Mouse (Mus musculus): Measurements from ENCODE around the gene Adora1. TPM values are rescaled to one million over a fixed set of nuclear protein-coding genes. Genes with fewer than 3 reads are reported as not detected.

Gene Adora1
- polyA plus RNA-seq, 2 experiments, result 1.4 to 2.0 TPM

DNA sequence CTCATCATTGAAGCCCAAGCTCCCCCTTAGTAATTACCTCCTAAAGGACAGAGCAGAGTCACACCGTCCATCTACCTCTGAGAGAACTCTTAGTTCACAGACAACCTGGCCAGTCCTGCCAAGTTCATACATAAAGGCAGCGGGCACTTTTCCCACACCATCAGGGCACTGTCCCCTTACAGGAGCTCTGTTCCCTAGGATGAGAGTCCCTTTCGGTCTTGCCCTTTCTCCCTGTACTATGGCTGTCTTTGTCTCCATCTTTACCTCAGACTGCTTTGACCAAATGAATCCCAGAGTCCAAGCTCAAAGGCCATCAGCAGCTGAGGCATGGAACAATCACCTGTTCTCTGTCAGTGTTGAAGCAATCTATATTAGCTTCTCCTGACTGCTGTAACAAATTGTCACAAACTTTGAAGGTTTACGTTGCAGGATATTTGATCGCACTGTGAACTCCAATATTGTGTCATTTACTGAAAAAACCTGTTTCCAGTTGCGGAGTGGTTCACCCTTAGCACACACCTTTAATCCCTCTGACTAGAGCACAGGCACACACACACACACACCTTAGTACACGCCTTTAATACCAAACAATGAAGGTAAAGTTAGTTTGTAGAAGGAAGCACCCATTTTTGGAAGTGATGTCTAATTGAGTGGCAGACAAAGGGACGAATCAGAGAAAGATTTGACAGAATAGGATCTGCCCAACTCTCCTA lies 66.1 kb downstream of the Adora1 start:
- ATAC-seq (ENCODE audit: low FRiP score, low read depth) (no peak), DNase-seq (ENCODE audit: low spot score) (no peak)
- WGBS, result 86% methylated on average over 8 of the region's 8 CpGs
- Histone ChIP-seq H3K27ac (replicated peaks; ENCODE audit: low read depth, low read length) (no peak overlapping the region), H3K4me3 (replicated peaks; ENCODE audit: low read length) (no peak overlapping the region), H3K36me3 (ENCODE audit: control insufficient read depth, insufficient read depth, low read length) (no peaks in the 10 kb centered on the region), H3K27me3 (ENCODE audit: control insufficient read depth, insufficient read depth, low read length) (no peaks in the 10 kb centered on the region), H3K9me3 (ENCODE audit: control insufficient read depth, low read length) (no peaks in the 10 kb centered on the region), H3K4me2 (replicated peaks; ENCODE audit: low read depth, low read length, severe bottlenecking) (no peak overlapping the region), H3K9ac (ENCODE audit: low read depth, low read length, severe bottlenecking) (no peak overlapping the region), H3K4me1 (ENCODE audit: control insufficient read depth, insufficient read depth, low read length) (no peaks in the 10 kb centered on the region)
- TF ChIP-seq POLR2A (IDR thresholded peaks at IDR 0.05; ENCODE audit: borderline replicate concordance, extremely low read depth, insufficient read depth, insufficient read length), result no peak

GRCm38 (mm10) chr1:134168567-134168966 lies 66.7 kb downstream of the Adora1 start:
- ATAC-seq (ENCODE audit: low FRiP score, low read depth) (no peak), DNase-seq (ENCODE audit: low spot score) (no peak)
- Histone ChIP-seq H3K4me2 (replicated peaks; ENCODE audit: low read depth, low read length, severe bottlenecking) (no peak overlapping the region), H3K27ac (replicated peaks; ENCODE audit: low read depth, low read length) (no peak overlapping the region), H3K27me3 (ENCODE audit: control insufficient read depth, insufficient read depth, low read length) (no peaks in the 10 kb centered on the region), H3K4me3 (replicated peaks; ENCODE audit: low read length) (no peak overlapping the region), H3K9ac (ENCODE audit: low read depth, low read length, severe bottlenecking) (no peak overlapping the region), H3K36me3 (ENCODE audit: control insufficient read depth, insufficient read depth, low read length) (no peaks in the 10 kb centered on the region), H3K9me3 (ENCODE audit: control insufficient read depth, low read length) (no peaks in the 10 kb centered on the region), H3K4me1 (ENCODE audit: control insufficient read depth, insufficient read depth, low read length) (no peaks in the 10 kb centered on the region)
- TF ChIP-seq POLR2A (IDR thresholded peaks at IDR 0.05; ENCODE audit: borderline replicate concordance, extremely low read depth, insufficient read depth, insufficient read length), result no peak
- WGBS, result 82% methylated on average over 3 of the region's 3 CpGs

DNA sequence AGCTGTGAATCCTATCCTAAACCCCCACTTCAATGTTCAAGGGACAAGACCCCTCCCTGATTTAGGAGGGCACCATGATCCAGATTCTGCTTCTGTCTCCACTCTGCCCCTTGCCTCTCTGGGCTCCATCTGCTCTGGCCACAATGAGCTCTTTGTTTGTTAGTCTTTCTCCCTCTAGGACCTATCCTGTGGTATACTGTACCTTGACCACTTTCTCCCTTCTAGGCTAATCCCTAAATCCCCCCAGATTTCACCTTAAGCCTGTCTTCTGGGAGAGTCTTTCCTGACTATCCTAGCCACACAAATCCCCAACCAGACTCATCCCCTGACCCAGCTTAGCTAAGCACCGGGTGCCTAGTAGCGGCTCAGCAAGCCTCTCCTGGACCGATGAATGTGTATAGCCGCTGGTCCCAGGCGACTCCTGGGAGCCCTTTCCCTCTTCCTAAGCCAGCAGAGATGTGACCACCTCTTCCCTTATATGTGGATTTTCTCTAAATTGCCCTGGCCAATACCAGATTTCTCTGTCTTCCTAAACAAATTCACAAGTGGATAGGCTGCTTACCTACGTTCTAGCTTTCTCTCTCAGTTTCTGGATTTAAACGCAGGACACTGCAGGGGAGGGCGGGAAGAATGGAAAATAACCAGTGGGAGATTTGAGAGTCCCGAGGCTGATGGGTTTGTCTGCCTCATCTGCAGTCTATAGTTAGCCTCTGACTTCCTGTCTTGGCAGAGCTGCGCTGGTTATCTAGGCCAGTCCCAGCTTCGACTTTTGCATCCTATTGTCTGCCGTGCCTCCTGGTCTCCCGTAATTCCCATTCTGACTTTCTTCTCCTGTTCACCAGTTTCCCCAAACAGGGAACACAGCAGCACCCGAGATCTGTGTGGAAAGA lies 67.6 kb downstream of the Adora1 start:
- H3K9ac ChIP-seq (ENCODE audit: low read depth, low read length, severe bottlenecking), result no peak overlapping the region
- no peaks in the 10 kb centered on the region for H3K27me3 ChIP-seq (ENCODE audit: control insufficient read depth, insufficient read depth, low read length)
- no peak for TF ChIP-seq POLR2A (IDR thresholded peaks at IDR 0.05; ENCODE audit: borderline replicate concordance, extremely low read depth, insufficient read depth, insufficient read length)
- H3K9me3 ChIP-seq (ENCODE audit: control insufficient read depth, low read length), result no peaks in the 10 kb centered on the region
- no peak overlapping the region; the same call in 1 of the 2 replicates for H3K27ac ChIP-seq (replicated peaks; ENCODE audit: low read depth, low read length)
- ATAC-seq (ENCODE audit: low FRiP score, low read depth) (no peak), DNase-seq (ENCODE audit: low spot score) (no peak)
- no peaks in the 10 kb centered on the region for H3K4me1 ChIP-seq (ENCODE audit: control insufficient read depth, insufficient read depth, low read length)
- no peak overlapping the region for H3K4me2 ChIP-seq (replicated peaks; ENCODE audit: low read depth, low read length, severe bottlenecking)
- no peaks in the 10 kb centered on the region for H3K36me3 ChIP-seq (ENCODE audit: control insufficient read depth, insufficient read depth, low read length)
- WGBS, result 68% methylated on average over 14 of the region's 14 CpGs
- no peak overlapping the region for H3K4me3 ChIP-seq (replicated peaks; ENCODE audit: low read length)

- no peaks in the 10 kb centered on the region for H3K27me3 ChIP-seq (ENCODE audit: control insufficient read depth, insufficient read depth, low read length)
- no peaks in the 10 kb centered on the region for H3K4me1 ChIP-seq (ENCODE audit: control insufficient read depth, insufficient read depth, low read length)
These were observed 68.7 kb downstream of the Adora1 start for GRCm38 (mm10) chr1:134166547-134166946.

GRCm38 (mm10) chr1:134164454-134164853 lies 70.8 kb downstream of the Adora1 start:
- H3K27ac ChIP-seq (replicated peaks; ENCODE audit: low read depth, low read length), result no peak overlapping the region
- no peaks in the 10 kb centered on the region for H3K4me1 ChIP-seq (ENCODE audit: control insufficient read depth, insufficient read depth, low read length)
- H3K4me3 ChIP-seq (replicated peaks; ENCODE audit: low read length), result no peak overlapping the region
- no peak for DNase-seq (ENCODE audit: low spot score)
- no peak for TF ChIP-seq POLR2A (IDR thresholded peaks at IDR 0.05; ENCODE audit: borderline replicate concordance, extremely low read depth, insufficient read depth, insufficient read length)
- no peak for ATAC-seq (ENCODE audit: low FRiP score, low read depth)
- H3K9ac ChIP-seq (ENCODE audit: low read depth, low read length, severe bottlenecking), result no peak overlapping the region
- H3K27me3 ChIP-seq (ENCODE audit: control insufficient read depth, insufficient read depth, low read length), result no peaks in the 10 kb centered on the region
- no peak overlapping the region for H3K4me2 ChIP-seq (replicated peaks; ENCODE audit: low read depth, low read length, severe bottlenecking)
- no peaks in the 10 kb centered on the region for H3K36me3 ChIP-seq (ENCODE audit: control insufficient read depth, insufficient read depth, low read length)
- H3K9me3 ChIP-seq (ENCODE audit: control insufficient read depth, low read length), result no peaks in the 10 kb centered on the region
- WGBS, result 72% methylated on average over 4 of the region's 4 CpGs

More at GRCm38 (mm10) chr1:134166547-134166946, 68.7 kb downstream of the Adora1 start:
- Histone ChIP-seq H3K27ac (replicated peaks; ENCODE audit: low read depth, low read length) (no peak overlapping the region), H3K4me2 (replicated peaks; ENCODE audit: low read depth, low read length, severe bottlenecking) (no peak overlapping the region), H3K9me3 (ENCODE audit: control insufficient read depth, low read length) (no peaks in the 10 kb centered on the region), H3K36me3 (ENCODE audit: control insufficient read depth, insufficient read depth, low read length) (no peaks in the 10 kb centered on the region), H3K4me3 (replicated peaks; ENCODE audit: low read length) (no peak overlapping the region), H3K9ac (ENCODE audit: low read depth, low read length, severe bottlenecking) (no peak overlapping the region)
- WGBS, result 93% methylated on average over 3 of the region's 3 CpGs
- TF ChIP-seq POLR2A (IDR thresholded peaks at IDR 0.05; ENCODE audit: borderline replicate concordance, extremely low read depth, insufficient read depth, insufficient read length), result no peak
- ATAC-seq (ENCODE audit: low FRiP score, low read depth) (no peak), DNase-seq (ENCODE audit: low spot score) (no peak)

Measured in limb, embryonic 14.5 days (tissue).